ENCODE assay signal across 15 mouse cellular contexts in genomic region chr2:155989085-155989484, GRCm38 (mm10). TPM values are rescaled to one million over a fixed set of nuclear protein-coding genes. Genes with fewer than 3 reads are reported as not detected.
A peak's percentile ranks its signal among the peaks of the same experiment; 100 is the strongest.
DNase-seq lines count a peak whose midpoint lies in the region; ATAC-seq and TF ChIP-seq lines count a peak whose summit lies in the region.
"Had no signal": no experiment of that assay in that cellular context is flagged by ENCODE, and none has a peak within 500 bp of the region (broad histone marks: within the 10 kb centered on the region; RNA-seq: fewer than 3 reads in every experiment).

No protein-coding gene starts in this region.

- no peak overlapping the region for H3K4me2 ChIP-seq in hindbrain, embryonic 11.5 days (replicated peaks; ENCODE audit: low read depth, low read length)
- H3K4me2 ChIP-seq in liver, embryonic 15.5 days = peak overlapping the region; percentile 80
- H3K4me2 ChIP-seq: embryonic facial prominence, embryonic 15.5 days; limb, embryonic 13.5 days; midbrain, embryonic 11.5 days had no signal

- no peak for TF ChIP-seq POLR2A in bone marrow, adult 2 months (IDR thresholded peaks at IDR 0.05; ENCODE audit: borderline replicate concordance, control insufficient read depth, low read depth, low read length)

- H3K27ac ChIP-seq in hindbrain, embryonic 10.5 days = 0 out of 2 replicates have a peak overlapping the region, but pooled peaks have one; percentile 23
- H3K27ac ChIP-seq in hindbrain, embryonic 11.5 days (ENCODE audit: low read depth, low read length) = no peak overlapping the region
- peak overlapping the region; percentile 26; the same call in 1 of the 2 replicates for H3K27ac ChIP-seq in bone marrow, adult 2 months (ENCODE audit: control insufficient read depth, insufficient read depth, low read depth, low read length, poor library complexity)
- peak overlapping the region; percentile 91 for H3K27ac ChIP-seq in liver, embryonic 15.5 days (replicated peaks)
- H3K27ac ChIP-seq: embryonic facial prominence, embryonic 15.5 days; limb, embryonic 13.5 days had no signal

- H3K4me1 ChIP-seq in hindbrain, embryonic 10.5 days (replicated peaks) = no peaks in the 10 kb centered on the region
- H3K4me1 ChIP-seq in hindbrain, embryonic 11.5 days (replicated peaks; ENCODE audit: control insufficient read depth, insufficient read depth, low read length) = no peaks in the 10 kb centered on the region
- H3K4me1 ChIP-seq in bone marrow, adult 2 months (ENCODE audit: control insufficient read depth, insufficient read depth, low read length) = no peaks in the 10 kb centered on the region
- H3K4me1 ChIP-seq in liver, embryonic 15.5 days (replicated peaks) = peaks cover 88% of the 10 kb centered on the region
- H3K4me1 ChIP-seq: embryonic facial prominence, embryonic 15.5 days; limb, embryonic 13.5 days had no signal

- no peaks in the 10 kb centered on the region for H3K27me3 ChIP-seq in hindbrain, embryonic 10.5 days (ENCODE audit: insufficient read depth, poor library complexity, severe bottlenecking)
- H3K27me3 ChIP-seq in hindbrain, embryonic 11.5 days (ENCODE audit: control insufficient read depth, insufficient read depth, low read length) = no peaks in the 10 kb centered on the region
- no peaks in the 10 kb centered on the region for H3K27me3 ChIP-seq in liver, embryonic 15.5 days
- H3K27me3 ChIP-seq: embryonic facial prominence, embryonic 15.5 days; limb, embryonic 13.5 days had no signal

- H3K4me3 ChIP-seq in hindbrain, embryonic 10.5 days = no peak overlapping the region; the same call in 1 of the 2 replicates
- no peak overlapping the region for H3K4me3 ChIP-seq in hindbrain, embryonic 11.5 days (ENCODE audit: low read depth, low read length)
- H3K4me3 ChIP-seq in bone marrow, adult 2 months (replicated peaks; ENCODE audit: control insufficient read depth, low read depth, low read length) = no peak overlapping the region
- H3K4me3 ChIP-seq in liver, embryonic 15.5 days (replicated peaks) = peak overlapping the region; percentile 58
- H3K4me3 ChIP-seq: embryonic facial prominence, embryonic 15.5 days; limb, embryonic 13.5 days had no signal

- no peak for DNase-seq in hindbrain, embryonic 10.5 days (ENCODE audit: low spot score)
- no peak for DNase-seq in hindbrain, embryonic 11.5 days (ENCODE audit: low spot score)
- peak; percentile 84 for DNase-seq in cerebellum, adult 9-11 months
- DNase-seq in adrenal gland, adult 8-10 months = no peak
- DNase-seq in kidney, postnatal 25 days = no peak
- DNase-seq in testis, postnatal 14 days (ENCODE audit: low spot score) = no peak
- DNase-seq: kidney, adult 18-20 months had no signal

- H3K9ac ChIP-seq in hindbrain, embryonic 11.5 days (ENCODE audit: low read depth, low read length) = no peak overlapping the region
- H3K9ac ChIP-seq in liver, embryonic 15.5 days = peak overlapping the region; percentile 61
- H3K9ac ChIP-seq: embryonic facial prominence, embryonic 15.5 days; limb, embryonic 13.5 days had no signal

- H3K9me3 ChIP-seq in hindbrain, embryonic 10.5 days = no peaks in the 10 kb centered on the region
- no peaks in the 10 kb centered on the region for H3K9me3 ChIP-seq in hindbrain, embryonic 11.5 days (ENCODE audit: control insufficient read depth, low read length)
- no peaks in the 10 kb centered on the region for H3K9me3 ChIP-seq in liver, embryonic 15.5 days (replicated peaks)
- H3K9me3 ChIP-seq: embryonic facial prominence, embryonic 15.5 days; limb, embryonic 13.5 days had no signal

- H3K36me3 ChIP-seq in hindbrain, embryonic 10.5 days = peaks cover 100% of the 10 kb centered on the region
- peaks cover 21% of the 10 kb centered on the region for H3K36me3 ChIP-seq in hindbrain, embryonic 11.5 days (ENCODE audit: control insufficient read depth, insufficient read depth, low read length)
- peaks cover 94% of the 10 kb centered on the region for H3K36me3 ChIP-seq in liver, embryonic 15.5 days (replicated peaks)

- WGBS in hindbrain, embryonic 10.5 days = 76% methylated on average over 4 of the region's 4 CpGs
- 82% methylated on average over 4 of the region's 4 CpGs for WGBS in hindbrain, embryonic 11.5 days
- 63% methylated on average over 4 of the region's 4 CpGs for WGBS in bone marrow, adult 2 months
- 17% methylated on average over 4 of the region's 4 CpGs for WGBS in liver, embryonic 15.5 days (ENCODE audit: insufficient replicate concordance)

- ATAC-seq in hindbrain, embryonic 11.5 days (ENCODE audit: low FRiP score) = no peak
- ATAC-seq in liver, embryonic 15.5 days (ENCODE audit: insufficient read depth) = peak; percentile 95

- no peak for TF ChIP-seq CTCF in bone marrow, adult 2 months (IDR thresholded peaks at IDR 0.05; ENCODE audit: control insufficient read depth, insufficient read depth, low read length)

RNA-seq across cellular contexts. Expression of gene 6430550D23Rik, which starts 18.7 kb away (rescaled TPM):
- polyA plus RNA-seq in hindbrain, embryonic 10.5 days (2016; fragmentation: Nextera tagmentation; extraction: Ambion mirVana) = 1.2 and 1.5 TPM in 2 replicates
- 1.4 and 2.5 TPM in 2 replicates for polyA plus RNA-seq in hindbrain, embryonic 11.5 days (2014; fragmentation: Nextera tagmentation; extraction: Ambion mirVana)
- polyA plus RNA-seq in bone marrow, adult 2 months (2011; ENCODE audit: insufficient read depth, insufficient read length, low replicate concordance, missing spikeins) = 0.83 and 1.5 TPM in 2 replicates
- polyA plus RNA-seq in liver, embryonic 15.5 days (2015; fragmentation: Nextera tagmentation; extraction: Ambion mirVana) = 0.78 and 0.90 TPM in 2 replicates
- 1 to 10 TPM; 1.3 to 6.1 (median 3.5) TPM for total RNA-seq in adrenal gland, adult 8-10 months (2022)
- total RNA-seq: granulocyte monocyte progenitor cell, adult 5-6 weeks had no signal

RNA-seq across cellular contexts. Expression of gene Ergic3, which starts 18.8 kb away (rescaled TPM):
- 223 and 257 TPM in 2 replicates for polyA plus RNA-seq in hindbrain, embryonic 10.5 days (2016; fragmentation: Nextera tagmentation; extraction: Ambion mirVana)
- polyA plus RNA-seq in hindbrain, embryonic 11.5 days (2014; fragmentation: Nextera tagmentation; extraction: Ambion mirVana) = 238 and 243 TPM in 2 replicates
- 66.9 and 70.5 TPM in 2 replicates for polyA plus RNA-seq in bone marrow, adult 2 months (2011; ENCODE audit: insufficient read depth, insufficient read length, low replicate concordance, missing spikeins)
- 103 and 122 TPM in 2 replicates for polyA plus RNA-seq in liver, embryonic 15.5 days (2015; fragmentation: Nextera tagmentation; extraction: Ambion mirVana)
- 100 to 1,000 TPM; 207 to 250 (median 232) TPM for total RNA-seq in adrenal gland, adult 8-10 months (2022)

RNA-seq across cellular contexts. Expression of gene Cep250, which starts 32.8 kb away (rescaled TPM):
- 21.6 and 27.6 TPM in 2 replicates for polyA plus RNA-seq in hindbrain, embryonic 10.5 days (2016; fragmentation: Nextera tagmentation; extraction: Ambion mirVana)
- polyA plus RNA-seq in hindbrain, embryonic 11.5 days (2014; fragmentation: Nextera tagmentation; extraction: Ambion mirVana) = 14.9 and 23.3 TPM in 2 replicates
- 24.0 and 39.1 TPM in 2 replicates for polyA plus RNA-seq in bone marrow, adult 2 months (2011; ENCODE audit: insufficient read depth, insufficient read length, low replicate concordance, missing spikeins)
- 8.2 and 9.7 TPM in 2 replicates for polyA plus RNA-seq in liver, embryonic 15.5 days (2015; fragmentation: Nextera tagmentation; extraction: Ambion mirVana)
- 10 to 100 TPM; 12.6 to 27.5 (median 19.7) TPM for total RNA-seq in adrenal gland, adult 8-10 months (2022)

RNA-seq across cellular contexts. Expression of gene Gdf5, which starts 43.9 kb away (rescaled TPM):
- polyA plus RNA-seq in hindbrain, embryonic 10.5 days (2016; fragmentation: Nextera tagmentation; extraction: Ambion mirVana) = 0.42 and 1.1 TPM in 2 replicates
- polyA plus RNA-seq in hindbrain, embryonic 11.5 days (2014; fragmentation: Nextera tagmentation; extraction: Ambion mirVana) = 1.3 and 1.4 TPM in 2 replicates
- not detected in 2 replicates for polyA plus RNA-seq in bone marrow, adult 2 months (2011; ENCODE audit: insufficient read depth, insufficient read length, low replicate concordance, missing spikeins)
- not detected in 2 replicates for polyA plus RNA-seq in liver, embryonic 15.5 days (2015; fragmentation: Nextera tagmentation; extraction: Ambion mirVana)
- total RNA-seq in adrenal gland, adult 8-10 months (2022) = under 1 TPM; 0.18 to 0.77 (median 0.48) TPM
- total RNA-seq: granulocyte monocyte progenitor cell, adult 5-6 weeks; neutrophil, adult 5-6 weeks had no signal

RNA-seq across cellular contexts. Expression of gene Gm15557, which starts 48.6 kb away (rescaled TPM):
- polyA plus RNA-seq in hindbrain, embryonic 10.5 days (2016; fragmentation: Nextera tagmentation; extraction: Ambion mirVana) = not detected in 2 replicates
- not detected in 2 replicates for polyA plus RNA-seq in hindbrain, embryonic 11.5 days (2014; fragmentation: Nextera tagmentation; extraction: Ambion mirVana)
- polyA plus RNA-seq in bone marrow, adult 2 months (2011; ENCODE audit: insufficient read depth, insufficient read length, low replicate concordance, missing spikeins) = not detected in 2 replicates
- not detected in 2 replicates for polyA plus RNA-seq in liver, embryonic 15.5 days (2015; fragmentation: Nextera tagmentation; extraction: Ambion mirVana)
- not detected for total RNA-seq in adrenal gland, adult 8-10 months (2022)
- total RNA-seq: adrenal gland, adult 18-20 months; granulocyte monocyte progenitor cell, adult 5-6 weeks; neutrophil, adult 5-6 weeks had no signal
- polyA plus RNA-seq: midbrain, embryonic 11.5 days had no signal
